Mouse (Mus musculus): ENCODE results near the gene Best3.
A peak's percentile ranks its signal among the peaks of the same experiment; 100 is the strongest.

Gene Best3

DNA sequence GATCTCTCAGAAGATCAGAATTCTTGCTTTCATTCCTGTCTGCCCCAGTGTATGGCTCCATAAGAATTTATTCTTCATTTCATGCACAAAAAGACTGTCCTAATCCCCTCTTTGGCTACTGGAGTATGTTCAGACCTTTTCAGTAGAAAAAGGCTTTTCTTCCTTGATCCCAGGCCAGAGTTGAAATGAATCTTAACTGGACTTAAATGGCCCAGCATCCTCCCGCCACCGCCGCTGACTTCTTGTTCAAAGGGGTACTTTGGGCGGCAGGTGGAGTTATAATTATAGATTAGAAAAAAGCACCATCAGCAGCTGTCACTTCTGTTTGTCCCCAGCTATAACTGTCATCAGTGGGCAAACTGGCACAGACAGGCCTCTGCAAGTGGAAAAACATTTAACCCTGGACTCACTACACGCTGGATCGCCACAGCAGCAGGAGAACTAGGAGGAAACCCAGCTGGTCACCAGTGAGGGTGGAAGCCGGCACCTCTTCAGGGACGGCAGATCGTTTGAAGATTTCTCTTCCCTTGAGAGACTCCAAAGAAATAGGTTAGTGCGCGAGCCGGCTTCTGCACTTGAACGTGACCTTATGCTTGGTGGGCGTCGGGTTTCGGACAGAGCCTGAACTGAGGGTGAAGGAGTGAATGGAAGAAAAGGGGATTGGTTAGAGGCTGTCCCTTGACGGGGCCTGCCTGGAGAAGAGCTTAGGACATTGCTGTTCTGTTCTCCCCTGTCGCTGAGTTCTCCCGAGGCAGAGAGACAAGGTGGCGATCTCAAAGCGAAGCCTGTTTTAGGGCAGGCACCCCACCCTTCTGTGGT, at the start of gene Best3:
Gene Best3 (plus strand): TSS at position 51 of the 819 bp plus-strand sequence.
- no peak for DNase-seq

DNA sequence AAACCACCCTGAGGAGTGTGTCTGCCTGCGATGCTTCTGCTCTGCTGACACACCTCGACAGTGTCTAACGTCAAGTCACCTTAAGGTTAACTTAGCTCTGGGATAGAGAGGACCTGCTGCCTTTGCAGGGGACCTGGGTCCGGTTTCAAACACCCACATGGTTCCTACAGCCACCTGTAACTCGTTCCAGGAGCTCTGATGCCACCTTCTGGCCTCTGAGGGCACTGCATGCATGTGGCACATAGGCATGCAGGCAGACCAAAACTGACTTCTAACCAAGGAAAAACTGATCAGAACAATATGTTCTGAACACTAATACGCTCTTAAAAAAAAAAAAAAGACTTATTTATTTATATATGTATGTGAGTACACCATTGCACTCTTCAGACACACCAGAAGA, 43.1 kb upstream of the Best3 start:
- no peak for DNase-seq

DNA sequence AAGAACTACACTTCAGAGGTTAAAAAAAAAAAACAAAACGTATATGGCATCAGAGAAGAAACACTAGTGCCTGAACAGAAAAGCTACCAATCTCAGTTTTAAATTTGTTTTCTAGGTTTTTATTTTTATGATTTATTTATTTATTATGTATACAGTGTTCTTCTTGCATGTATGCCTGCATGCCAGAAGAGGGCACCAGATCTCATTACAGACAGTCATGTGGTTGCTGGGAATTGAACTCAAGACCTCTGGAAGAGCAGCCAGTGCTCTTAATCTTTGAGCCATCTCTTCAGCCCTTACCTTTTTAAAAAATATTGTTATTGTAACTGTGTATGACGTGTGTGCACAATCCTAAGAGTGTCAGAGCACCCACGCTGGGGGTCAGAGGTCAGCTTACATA, 42.0 kb upstream of the Best3 start:
- DNase-seq = no peak

DNA sequence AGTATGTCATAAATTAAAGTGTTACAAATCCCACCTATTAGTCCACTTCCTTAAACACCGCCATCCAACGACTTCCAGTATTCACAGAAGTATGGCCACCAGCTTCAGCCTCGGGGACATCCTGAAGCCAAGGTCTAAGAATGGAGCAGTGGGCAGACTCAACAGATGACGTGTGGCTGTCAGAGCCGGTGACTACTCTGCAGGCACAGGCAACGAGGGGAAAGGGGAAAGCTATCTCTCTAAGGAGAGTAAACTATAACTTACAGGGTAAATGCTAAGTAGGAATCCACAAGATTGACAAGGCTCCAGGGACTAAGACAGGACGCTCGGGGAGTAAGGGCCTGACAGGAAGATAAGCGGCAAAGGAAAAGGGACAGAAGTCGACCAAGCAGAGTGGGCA, 41.2 kb upstream of the Best3 start:
- no peak for DNase-seq

DNA sequence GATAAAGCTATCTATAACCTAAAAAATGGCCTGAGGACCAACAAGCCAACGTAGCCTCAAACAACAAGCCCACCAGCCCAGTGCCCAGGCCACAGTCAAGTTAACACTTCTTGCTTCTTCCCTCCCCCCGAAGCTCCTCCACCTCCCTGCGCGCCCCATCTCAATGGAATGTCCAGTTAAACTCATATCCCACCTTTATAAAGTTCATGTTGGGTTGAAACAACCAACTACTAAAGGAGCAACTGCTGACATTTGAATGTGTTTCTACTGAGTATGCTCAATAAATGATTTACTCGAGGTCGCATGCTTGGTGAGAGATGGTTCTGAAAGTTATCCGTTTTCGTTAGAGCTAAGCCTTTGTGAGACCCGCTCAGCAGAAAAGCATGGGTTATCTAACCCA, 37.7 kb upstream of the Best3 start:
- no peak for DNase-seq

DNA sequence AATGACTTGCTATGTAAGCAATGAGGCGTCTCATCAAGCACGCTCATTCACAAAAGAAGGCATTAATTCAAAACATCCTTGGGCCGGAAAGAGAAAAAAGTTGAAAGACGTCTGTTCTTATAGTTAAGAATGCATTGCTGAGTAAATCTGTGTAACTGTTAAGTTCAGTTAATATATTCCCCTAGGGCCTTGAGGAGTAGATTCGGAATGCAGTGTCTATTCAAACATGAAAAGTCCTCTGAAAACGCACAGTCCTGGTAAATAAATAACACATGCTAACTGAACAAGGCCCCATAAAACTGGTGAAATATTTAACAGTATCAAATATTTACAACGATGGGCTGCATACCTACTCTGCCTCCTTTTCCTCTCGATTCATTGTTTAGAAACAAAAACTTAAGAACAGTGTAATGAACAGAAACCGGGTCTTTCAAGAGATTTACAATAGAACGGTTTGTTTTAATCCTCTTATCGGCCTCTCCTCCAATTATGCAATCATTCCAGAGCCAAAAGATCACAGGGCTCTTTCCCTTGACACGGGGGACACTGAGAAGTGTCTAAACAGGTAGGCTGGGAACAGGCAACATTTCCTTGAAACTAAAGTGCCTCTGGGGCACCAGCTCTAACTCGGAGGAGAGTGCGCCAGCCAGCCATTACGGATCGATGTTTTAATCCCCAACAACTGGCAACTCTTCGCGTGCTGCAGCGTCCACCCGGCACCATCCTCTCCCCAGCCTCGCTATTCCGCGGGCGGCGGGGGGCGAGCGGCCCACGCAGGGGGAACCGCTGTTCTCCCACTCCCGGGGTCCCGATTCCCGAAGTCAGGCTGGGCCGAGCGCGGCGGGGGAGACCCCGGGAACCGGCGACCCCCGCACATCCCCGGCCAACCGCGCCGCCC, 36.8 kb upstream of the Best3 start:
- peak; percentile 30 to 48 for DNase-seq

DNA sequence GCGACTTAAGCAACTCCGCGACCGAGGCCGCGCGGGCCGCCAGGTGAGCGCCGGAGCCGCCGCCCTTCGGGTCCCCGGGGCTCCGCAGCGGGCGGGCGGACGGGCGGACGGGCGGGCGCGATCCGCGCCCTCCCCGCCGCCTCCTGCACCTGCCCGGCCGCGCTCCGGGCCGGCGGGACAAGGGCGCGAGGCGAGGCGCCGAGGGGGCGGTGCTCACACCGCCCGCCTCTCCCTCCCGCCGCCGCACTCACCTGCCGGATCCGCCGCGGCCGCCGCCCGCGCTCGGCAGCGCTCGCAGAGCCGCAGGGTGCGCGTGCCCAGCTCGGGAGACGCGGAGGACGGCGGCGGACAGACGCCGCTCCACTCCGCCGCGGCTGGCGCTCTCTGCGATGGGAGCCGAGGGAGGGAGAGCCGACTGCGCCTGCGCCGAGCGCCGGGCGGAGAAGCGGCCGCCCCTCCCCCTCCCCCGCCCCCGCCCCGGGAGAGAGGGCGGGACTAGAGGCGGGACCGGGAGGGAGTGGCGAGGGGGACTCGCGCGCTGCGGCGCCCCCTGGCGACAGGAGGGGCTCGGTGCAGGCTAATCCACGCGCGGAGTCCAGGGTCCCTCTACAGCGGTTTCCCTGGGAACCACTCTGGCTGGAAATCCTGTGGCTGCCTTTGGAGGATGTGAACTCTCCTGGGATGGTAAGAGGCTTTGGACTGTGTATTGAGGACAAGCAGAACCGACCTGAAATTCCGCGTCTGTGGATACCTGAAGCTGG, 35.9 kb upstream of the Best3 start, which contains the start of gene Rab3ip:
Gene Rab3ip (minus strand): TSS at position 761 of the 761 bp plus-strand sequence.
- peak; percentile 85 to 94 for DNase-seq

DNA sequence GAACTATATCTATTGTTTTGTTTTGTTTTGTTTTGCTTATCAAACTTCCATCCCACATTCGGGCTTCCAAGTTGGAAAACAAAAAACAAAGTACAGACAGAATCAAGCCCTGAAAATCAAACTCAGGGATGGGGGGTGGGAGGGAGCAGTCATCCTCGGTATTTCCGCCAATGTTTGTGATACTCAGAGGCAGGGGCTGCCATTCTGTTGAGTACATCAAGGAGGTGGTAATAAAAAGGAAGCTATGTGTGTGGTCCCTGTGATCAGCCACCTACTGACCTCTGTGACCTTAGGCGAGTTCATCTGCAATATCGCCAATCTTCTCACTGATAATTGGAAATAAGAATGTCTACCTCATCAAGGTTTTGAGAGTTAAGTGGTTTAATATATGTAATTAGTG, 35.2 kb upstream of the Best3 start:
- no peak for DNase-seq

DNA sequence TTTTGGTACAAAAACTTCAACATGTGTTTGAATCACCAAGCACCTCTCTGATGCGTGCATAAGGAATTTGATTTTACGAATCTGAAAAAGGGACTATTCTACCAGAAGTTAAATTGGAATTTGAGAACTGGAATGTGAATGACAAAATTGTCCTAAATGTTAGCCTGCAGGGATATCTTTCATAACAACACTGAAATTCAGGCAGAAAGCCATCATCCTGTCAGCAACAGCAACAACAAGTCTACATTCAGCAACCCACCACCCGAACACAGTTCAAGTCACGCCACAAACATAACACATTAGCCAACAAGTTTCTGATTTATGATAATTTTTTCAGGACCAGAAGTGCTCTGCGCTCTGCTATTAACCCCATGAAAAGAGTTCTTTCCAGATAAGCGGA, 30.9 kb upstream of the Best3 start:
- no peak for DNase-seq

DNA sequence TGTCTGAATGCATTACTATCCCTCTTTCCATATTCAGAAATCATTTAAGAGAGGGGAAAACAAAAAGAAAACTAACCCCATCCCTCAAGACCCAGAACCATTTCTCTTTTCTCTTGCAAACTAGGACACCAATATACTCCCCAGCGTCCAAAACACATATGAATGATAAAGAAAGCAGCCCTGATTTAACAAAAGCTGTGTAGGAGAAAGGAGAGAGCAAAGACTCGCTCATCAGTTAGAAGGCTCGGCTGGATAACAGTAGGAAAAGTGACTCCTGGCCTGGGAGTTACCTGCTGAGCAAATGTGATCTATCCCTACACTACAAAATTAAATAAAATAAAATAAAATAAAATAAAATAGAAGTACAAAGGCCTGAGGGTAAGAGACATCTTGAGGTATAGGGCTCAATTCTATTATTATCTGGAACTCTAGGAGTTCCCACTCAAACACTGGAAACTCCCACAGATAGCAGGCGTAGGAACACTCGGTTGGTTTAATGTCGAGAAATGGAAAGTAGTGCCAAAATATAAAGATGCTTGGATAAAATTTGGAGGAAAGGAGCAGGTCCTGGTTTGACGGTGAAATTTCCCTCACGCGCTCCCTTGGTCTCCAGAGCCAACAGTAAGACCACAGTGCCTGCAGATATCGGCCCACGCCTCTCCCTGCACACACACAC, 29.5 kb upstream of the Best3 start:
- DNase-seq = no peak

DNA sequence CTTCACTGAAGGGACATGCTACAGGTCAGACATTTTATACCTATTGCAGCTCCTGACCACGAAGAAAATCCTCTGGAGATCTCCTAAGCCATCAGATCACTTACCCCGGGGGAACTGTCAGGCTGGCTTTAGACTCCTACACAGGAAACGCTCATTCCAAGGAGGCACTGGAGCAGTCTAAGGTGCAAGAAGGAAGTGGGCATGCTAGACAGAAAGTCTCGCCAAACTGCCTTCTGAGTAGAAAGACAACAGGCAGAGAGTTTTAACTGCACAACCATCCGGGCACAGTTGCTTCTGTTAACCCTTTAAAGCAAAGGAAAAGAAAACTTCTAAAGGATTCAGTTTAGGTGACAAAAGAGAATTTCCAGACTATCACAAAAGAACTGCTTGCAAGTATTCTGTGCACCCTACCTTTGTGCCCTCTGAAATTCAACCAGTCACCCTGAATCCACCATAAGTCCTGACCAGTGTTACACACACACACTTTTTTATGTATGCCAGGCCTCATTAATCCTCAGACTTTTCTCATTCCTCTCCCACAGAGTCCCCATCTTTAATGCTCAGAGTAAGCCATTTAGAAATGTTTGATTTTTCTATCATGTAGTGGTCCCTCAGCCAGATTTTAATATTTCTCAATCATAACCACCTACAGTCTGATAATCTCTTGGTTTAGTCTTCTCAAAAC, 28.1 kb upstream of the Best3 start:
- DNase-seq = no peak

DNA sequence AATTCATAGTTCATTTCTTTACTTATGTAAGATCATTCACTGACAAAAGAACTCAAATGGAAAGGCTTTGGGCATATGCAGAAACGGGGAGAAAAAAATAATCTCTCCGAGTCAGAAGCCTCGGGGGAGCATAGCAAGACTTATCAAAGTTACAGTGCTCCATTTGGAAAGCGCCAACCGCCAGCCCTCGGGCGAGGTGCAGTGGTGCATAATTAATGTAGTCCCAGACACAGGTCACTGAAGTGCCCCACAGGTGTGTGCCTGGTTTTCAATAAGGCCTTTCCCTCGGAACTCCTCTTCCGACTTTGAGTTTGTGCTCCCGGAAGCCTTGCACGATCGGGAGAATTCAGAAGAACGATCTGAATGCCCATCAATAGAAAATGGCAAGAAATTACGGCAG, 24.0 kb upstream of the Best3 start:
- no peak for DNase-seq

DNA sequence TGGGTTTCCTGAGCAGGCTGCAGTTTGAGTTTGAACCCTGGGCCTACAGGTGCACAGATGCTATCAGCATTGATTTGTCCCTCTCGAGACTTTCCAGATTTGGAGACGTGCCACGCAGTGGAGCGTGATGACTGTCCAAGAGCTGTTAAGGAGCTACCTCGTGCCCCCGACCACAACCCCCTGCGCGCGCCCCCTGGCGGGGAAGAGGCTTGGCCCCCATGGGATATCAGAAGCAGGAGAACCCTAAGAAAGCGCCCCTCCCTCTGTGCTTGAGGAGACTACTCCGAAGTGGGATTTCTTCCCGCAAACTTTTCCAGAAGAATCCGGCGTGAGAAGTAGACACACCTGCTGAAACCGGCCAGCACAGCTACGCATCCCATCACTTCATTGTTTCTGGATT, 23.3 kb upstream of the Best3 start:
- DNase-seq = peak in 1 of 2 experiments; percentile 7

DNA sequence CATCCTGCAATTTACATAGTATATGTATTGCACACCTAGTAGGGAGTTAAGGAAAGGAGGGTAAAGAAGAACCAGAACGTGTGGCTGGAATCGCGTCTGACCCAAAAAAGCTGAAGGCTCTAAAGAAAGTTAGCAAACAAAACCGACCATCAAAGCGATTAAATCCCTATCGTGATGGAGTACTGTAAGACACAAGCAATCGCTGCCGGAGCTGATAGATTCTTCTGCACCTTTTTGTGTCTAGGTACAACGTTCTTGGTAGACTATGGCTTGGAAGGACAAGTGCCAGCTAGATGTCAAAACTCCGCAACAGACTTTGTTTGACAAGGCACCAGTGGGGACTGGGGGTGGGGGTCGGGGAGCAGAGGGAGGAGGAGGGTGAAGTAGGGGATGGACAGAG, 22.0 kb upstream of the Best3 start:
- DNase-seq = no peak

DNA sequence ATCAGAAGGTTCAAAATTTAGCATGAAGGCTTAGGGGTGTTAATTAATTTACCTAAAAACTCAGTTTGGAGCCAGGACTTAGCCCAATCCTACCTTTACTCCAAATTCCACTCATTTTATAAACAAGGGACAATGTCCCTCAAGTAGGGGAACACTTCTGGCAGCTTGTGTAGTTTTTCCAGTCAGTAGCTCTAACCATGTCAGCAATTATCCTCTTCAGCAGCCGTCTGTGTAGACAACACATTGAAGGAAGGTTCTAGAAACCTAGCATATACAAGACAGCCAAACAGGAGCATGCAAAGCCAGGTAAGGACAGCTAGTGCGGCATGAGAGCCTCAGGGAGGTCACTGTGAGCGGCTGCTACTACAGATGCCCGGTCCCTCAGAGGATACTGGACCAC, 21.5 kb upstream of the Best3 start:
- no peak for DNase-seq

DNA sequence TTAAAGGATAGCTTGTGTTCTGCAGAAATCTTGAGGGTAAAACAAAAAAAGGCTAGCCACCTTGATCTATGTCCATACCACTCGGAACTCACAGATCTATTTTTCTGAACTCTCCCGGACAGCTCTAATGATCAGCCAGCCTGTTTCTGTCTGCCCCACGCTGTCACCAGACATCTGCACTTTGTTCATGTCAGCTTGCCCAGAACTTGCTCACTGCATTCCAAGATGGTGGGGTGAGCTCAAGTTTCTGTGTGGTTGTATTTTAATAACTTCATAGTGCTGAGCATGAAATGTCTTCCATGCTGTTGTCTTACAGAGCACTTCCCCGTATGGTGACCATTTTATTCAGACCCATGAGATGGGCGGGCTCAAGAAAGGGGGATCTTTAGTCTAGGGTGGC, 20.8 kb upstream of the Best3 start:
- DNase-seq = no peak

DNA sequence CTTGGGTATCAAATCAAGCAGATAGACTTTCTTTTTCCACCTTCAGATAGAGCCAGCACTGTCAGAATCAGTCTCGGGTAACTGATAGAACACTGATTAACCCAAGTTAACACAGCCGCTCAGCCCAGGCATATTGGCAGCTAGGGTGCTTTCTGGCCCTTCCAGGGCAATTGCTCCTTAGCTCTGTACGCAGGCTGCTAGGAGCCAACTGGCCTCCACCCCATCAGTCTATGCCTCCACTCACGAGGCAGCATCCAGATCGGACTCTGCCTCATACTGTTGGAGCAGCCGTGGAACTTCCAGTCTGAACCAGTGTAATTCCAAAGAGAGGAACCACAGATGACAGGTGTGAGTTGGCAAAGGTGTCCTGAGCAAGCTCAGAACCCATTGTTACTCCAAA, 20.0 kb upstream of the Best3 start:
- no peak for DNase-seq

DNA sequence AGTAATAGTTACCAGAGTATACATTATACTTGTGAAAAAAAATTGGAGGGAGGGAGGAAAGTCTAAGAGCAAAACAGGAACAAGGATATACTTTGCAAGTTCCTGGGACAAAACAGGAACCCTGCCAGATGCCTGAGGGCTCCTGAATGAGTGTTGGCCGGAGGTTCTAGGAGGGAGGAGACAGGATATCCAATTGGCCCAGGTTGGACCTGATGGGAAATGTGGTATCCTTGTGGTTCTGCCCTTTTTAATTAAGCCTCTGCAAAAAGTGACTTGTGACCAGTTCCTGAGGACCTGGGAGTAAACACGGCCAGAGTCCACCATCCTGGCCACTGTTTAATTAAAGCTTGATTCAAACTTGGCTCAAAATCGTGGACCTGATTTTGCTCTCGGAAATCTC, 17.4 kb upstream of the Best3 start:
- DNase-seq = no peak

DNA sequence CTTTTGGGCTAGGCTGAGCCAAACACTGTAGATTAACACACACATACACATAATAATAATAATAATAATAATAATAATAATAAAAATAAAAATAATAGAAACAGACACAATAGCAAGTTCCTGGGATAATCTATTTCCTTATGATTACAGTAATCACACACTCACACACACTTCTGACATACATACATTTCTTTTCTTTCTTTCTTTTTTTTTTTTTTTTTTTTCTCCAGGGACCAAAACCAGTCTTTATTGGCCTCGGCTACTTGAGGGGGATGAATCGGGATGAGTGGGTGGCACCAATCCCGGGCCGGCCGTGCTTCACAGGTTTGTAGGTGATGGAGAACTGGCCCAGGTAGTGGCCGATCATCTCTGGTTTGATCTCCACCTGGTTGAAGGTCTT, 13.6 kb upstream of the Best3 start, which contains the start of gene Gm10271:
Gene Gm10271 (minus strand): TSS at position 101 of the 400 bp plus-strand sequence.
- DNase-seq = no peak

DNA sequence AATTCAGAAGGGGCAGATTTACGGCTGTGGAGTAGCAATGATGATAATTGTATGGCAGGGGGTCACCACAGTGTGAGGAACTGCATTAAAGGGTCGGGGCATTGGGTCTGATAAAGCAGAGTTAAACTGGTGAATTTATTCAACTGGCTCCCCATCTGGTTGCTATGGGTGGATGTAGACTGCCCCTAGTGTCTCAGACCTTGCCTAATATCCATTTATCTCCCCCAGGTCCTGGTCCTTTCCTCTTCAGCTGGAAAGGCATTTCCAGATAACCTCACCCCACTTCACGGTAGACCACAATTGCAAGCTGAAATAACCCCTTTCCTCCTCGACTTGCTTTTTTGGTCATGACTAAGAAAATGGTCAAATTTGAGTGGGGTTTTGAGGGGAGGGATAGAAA, 8.7 kb upstream of the Best3 start:
- no peak for DNase-seq

DNA sequence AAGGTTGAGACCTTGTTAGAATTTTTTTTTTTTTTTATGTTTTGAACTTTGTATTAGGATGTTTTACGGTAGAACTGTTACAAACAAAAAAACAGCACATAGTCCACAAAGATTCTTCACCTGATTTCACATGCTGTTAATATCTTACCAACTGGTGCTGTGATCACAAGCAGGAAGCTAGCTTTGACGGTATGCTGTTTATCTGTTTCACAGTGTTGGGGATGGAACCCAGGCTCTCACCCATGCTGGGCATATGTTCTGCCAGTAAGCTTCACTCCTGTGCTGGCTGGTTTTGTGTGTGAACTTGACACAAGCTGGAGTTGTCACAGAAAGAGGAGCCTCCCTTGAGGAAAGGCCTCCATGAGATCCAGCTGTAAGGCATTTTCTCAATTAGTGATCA, 8.3 kb upstream of the Best3 start:
- no peak for DNase-seq

DNA sequence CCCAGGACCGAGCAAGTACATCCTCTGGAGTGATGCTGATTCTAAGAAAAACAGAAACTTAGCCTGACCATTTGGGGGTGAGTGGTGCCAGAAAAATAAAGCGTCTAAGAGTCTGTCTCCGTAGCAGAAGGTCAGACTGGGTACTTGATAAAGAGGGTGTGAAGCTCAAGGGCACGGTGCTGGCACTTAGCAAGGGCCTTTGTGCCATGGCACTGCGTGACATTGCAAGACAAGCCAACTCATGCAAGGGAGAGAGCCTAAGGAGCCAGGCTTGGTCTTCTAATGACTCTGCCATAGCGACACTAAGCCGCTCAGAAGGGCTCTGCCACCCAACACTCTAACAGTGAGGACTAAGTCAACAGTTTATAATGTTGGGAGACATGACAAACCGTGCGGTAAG, 7.3 kb upstream of the Best3 start:
- DNase-seq = no peak
